Mouse (Mus musculus) lung, embryonic 15.5 days (tissue): ENCODE results near the gene Mgat4e. TPM values are rescaled to one million over a fixed set of nuclear protein-coding genes. Genes with fewer than 3 reads are reported as not detected.
"Not testable (repeated sequence)": the region's sequence is repeated elsewhere in the genome, so short reads cannot be mapped to it uniquely, and the experiment has no call there.

ENCODE experiments used
- ATAC-seq: fragments of 200-750 bp; cut with Nextera tagmentation; 2 replicates; pipeline ENCODE4 v1.8.0; 2017; ENCODE audit warnings: moderate number of reproducible peaks, borderline replicate concordance; ENCODE audit not compliant: low FRiP score, low TSS enrichment; ENCODE audit errors: extremely low read depth
- H3K27ac ChIP-seq: fragments of 300-500 bp; sonication (generic); 2 replicates; pipeline ENCODE4 v1.5.1; 2015; ENCODE audit warnings: moderate library complexity, mild to moderate bottlenecking, inconsistent platforms
- H3K27me3 ChIP-seq: fragments of 300-500 bp; sonication (generic); 2 replicates; pipeline ENCODE4 v1.6.1; 2015; ENCODE audit warnings: inconsistent platforms
- H3K36me3 ChIP-seq: fragments of 300-500 bp; sonication (generic); 2 replicates; pipeline ENCODE4 v1.6.1; 2015; ENCODE audit warnings: inconsistent platforms
- H3K4me1 ChIP-seq: fragments of 300-500 bp; sonication (generic); 2 replicates; pipeline ENCODE4 v1.6.1; 2015; ENCODE audit warnings: inconsistent platforms
- H3K4me2 ChIP-seq: fragments of 300-500 bp; sonication (generic); 2 replicates; pipeline ENCODE4 v1.6.1; 2015; ENCODE audit warnings: inconsistent platforms, mild to moderate bottlenecking, moderate library complexity
- H3K4me3 ChIP-seq: fragments of 300-500 bp; sonication (generic); 2 replicates; pipeline ENCODE4 v1.5.1; 2015; ENCODE audit warnings: mild to moderate bottlenecking, inconsistent platforms
- H3K9ac ChIP-seq: fragments of 300-500 bp; sonication (generic); 2 replicates; pipeline ENCODE4 v1.6.1; 2015; ENCODE audit warnings: inconsistent platforms
- H3K9me3 ChIP-seq: fragments of 300-500 bp; sonication (generic); 2 replicates; pipeline ENCODE4 v1.6.1; 2016; ENCODE audit warnings: inconsistent platforms
- WGBS: fragments of 180-500 bp; shearing (Covaris S2); methylation state at CpG from one replicate; pipeline ENCODE4 v1.1.7; 2015; 5-methylcytosine and 5-hydroxymethylcytosine counted together
- polyA plus RNA-seq: library from polyadenylated mRNA; unstranded; fragments of >200 nt; fragmentation: Nextera tagmentation; extraction: Ambion mirVana; gene quantifications from 2 replicates; pipeline ENCODE4 v1.2.1, GENCODE M21; 2015

The Mgat4e gene
- polyA plus RNA-seq, 1 experiment from 2014 or later = not detected

GRCm38 (mm10) chr1:134555240-134555870, 5.9 kb upstream of the Mgat4e start:
- H3K36me3 ChIP-seq = no peaks in the 10 kb centered on the region
- H3K4me1 ChIP-seq = peaks cover 29% of the 10 kb centered on the region; the same call in 1 of the 2 replicates
- H3K4me2 ChIP-seq = peak overlapping the region; percentile 94
- peak overlapping the region; percentile 95 for H3K27ac ChIP-seq
- ATAC-seq = 0 out of 2 replicates have a peak, but pooled peaks have one; percentile 24
- H3K27me3 ChIP-seq = no peaks in the 10 kb centered on the region
- 18% methylated on average over 13 of the region's 13 CpGs for WGBS
- H3K9ac ChIP-seq = no peak overlapping the region
- peak overlapping the region; percentile 70; the same call in 1 of the 2 replicates for H3K4me3 ChIP-seq
- no peaks in the 10 kb centered on the region for H3K9me3 ChIP-seq

DNA sequence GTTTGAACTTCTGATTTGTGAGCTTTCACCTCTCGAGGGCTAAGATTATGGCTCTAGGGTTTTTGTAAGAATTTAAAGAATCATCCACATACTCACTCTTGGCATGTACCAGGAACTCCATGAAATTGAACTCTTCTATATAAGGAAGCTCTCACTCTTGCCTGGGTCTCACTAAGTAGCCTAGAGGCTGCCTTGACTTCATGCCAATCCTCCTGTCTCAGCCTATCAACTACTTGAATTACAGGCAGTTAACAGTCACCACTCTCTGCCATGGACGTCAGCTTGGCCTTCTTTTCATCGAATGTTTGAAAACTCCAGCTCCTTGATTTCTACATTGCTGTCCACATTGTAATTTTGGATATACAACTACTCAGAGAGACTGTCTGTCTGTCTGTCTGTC, 2.9 kb upstream of the Mgat4e start:
- Histone ChIP-seq H3K36me3 (no peaks in the 10 kb centered on the region), H3K4me3 (no peak overlapping the region), H3K4me2 (no peak overlapping the region), H3K4me1 (peaks cover 26% of the 10 kb centered on the region; the same call in 1 of the 2 replicates), H3K9ac (no peak overlapping the region), H3K27me3 (no peaks in the 10 kb centered on the region), H3K27ac (no peak overlapping the region), H3K9me3 (no peaks in the 10 kb centered on the region)
- no peak for ATAC-seq
- WGBS = 44% methylated on average over 3 of the region's 3 CpGs

- Histone ChIP-seq H3K4me2 (no peak overlapping the region), H3K4me1 (peaks cover 22% of the 10 kb centered on the region; the same call in 1 of the 2 replicates), H3K4me3 (no peak overlapping the region), H3K9me3 (no peaks in the 10 kb centered on the region), H3K27ac (no peak overlapping the region), H3K9ac (no peak overlapping the region), H3K36me3 (no peaks in the 10 kb centered on the region), H3K27me3 (no peaks in the 10 kb centered on the region)
- no peak for ATAC-seq
- 72% methylated on average over 3 of the region's 3 CpGs for WGBS
Measured at GRCm38 (mm10) chr1:134551869-134552268, 2.4 kb upstream of the Mgat4e start.

- Histone ChIP-seq H3K27ac (no peak overlapping the region), H3K4me1 (no peaks in the 10 kb centered on the region), H3K36me3 (no peaks in the 10 kb centered on the region), H3K9me3 (no peaks in the 10 kb centered on the region), H3K27me3 (no peaks in the 10 kb centered on the region), H3K9ac (no peak overlapping the region), H3K4me2 (no peak overlapping the region), H3K4me3 (no peak overlapping the region)
- no peak for ATAC-seq
- WGBS = 56% methylated on average over 4 of the region's 4 CpGs
Measured at GRCm38 (mm10) chr1:134548231-134548630, 1.3 kb downstream of the Mgat4e start.

DNA sequence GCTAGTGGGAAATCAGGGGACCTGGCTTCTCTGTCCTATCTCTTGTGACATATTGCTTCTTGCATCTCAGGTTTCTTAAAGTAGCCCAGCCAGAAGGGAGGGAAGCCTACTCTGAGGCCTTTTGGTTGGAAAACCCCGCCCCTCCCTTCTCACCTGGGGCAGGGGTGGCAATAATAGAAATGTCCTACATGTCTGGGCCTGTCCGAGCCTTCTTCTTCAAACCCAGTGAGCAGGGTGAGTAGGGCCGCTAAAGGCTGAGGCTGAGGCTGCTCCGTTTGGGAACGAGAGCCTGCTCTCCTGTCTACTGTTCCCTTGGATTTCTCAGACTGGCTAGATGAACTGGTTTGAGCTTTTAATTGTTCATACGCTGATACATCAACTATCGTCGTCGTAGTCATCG, 8.9 kb downstream of the Mgat4e start:
- WGBS = 88% methylated on average over 10 of the region's 10 CpGs
- no peaks in the 10 kb centered on the region for H3K36me3 ChIP-seq
- no peak overlapping the region for H3K27ac ChIP-seq
- no peak for ATAC-seq
- no peaks in the 10 kb centered on the region for H3K4me1 ChIP-seq
- H3K4me3 ChIP-seq = no peak overlapping the region
- H3K27me3 ChIP-seq = no peaks in the 10 kb centered on the region
- H3K9me3 ChIP-seq = no peaks in the 10 kb centered on the region
- H3K4me2 ChIP-seq = no peak overlapping the region
- no peak overlapping the region for H3K9ac ChIP-seq

- H3K4me1 ChIP-seq = no peaks in the 10 kb centered on the region
- no peaks in the 10 kb centered on the region for H3K27me3 ChIP-seq
- H3K9me3 ChIP-seq = no peaks in the 10 kb centered on the region
- no peak overlapping the region for H3K27ac ChIP-seq
- no peaks in the 10 kb centered on the region for H3K36me3 ChIP-seq
- ATAC-seq = no peak
- H3K4me3 ChIP-seq = no peak overlapping the region
- no peak overlapping the region for H3K4me2 ChIP-seq
- 70% methylated on average over 3 of the region's 3 CpGs for WGBS
- H3K9ac ChIP-seq = no peak overlapping the region
Measured at GRCm38 (mm10) chr1:134535513-134535912, 14.0 kb downstream of the Mgat4e start.

DNA sequence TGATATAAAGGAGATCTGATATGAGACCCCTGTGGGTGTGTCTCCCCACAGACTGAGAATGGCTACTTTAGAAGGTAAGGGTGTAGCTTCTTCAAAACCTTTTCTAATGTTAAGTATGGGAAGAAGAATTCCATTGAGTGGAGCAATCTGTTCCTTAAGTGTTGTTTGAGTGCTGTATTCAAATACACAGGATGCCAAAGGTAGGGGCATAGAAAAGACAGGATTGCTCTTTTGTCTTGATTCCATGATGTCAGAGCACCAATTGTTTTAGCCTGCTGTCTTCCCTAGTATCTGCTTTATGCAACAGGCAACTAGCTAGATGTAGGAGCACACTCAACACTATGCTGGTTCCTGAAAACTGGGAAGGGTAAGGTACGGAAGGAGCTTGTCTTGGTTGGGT, 14.4 kb downstream of the Mgat4e start:
- no peaks in the 10 kb centered on the region for H3K36me3 ChIP-seq
- no peak overlapping the region for H3K9ac ChIP-seq
- no peaks in the 10 kb centered on the region for H3K9me3 ChIP-seq
- no peak overlapping the region for H3K27ac ChIP-seq
- no peaks in the 10 kb centered on the region for H3K27me3 ChIP-seq
- WGBS = 97% methylated on average over 1 of the region's 1 CpGs
- H3K4me3 ChIP-seq = no peak overlapping the region
- no peaks in the 10 kb centered on the region for H3K4me1 ChIP-seq
- no peak for ATAC-seq
- H3K4me2 ChIP-seq = no peak overlapping the region

GRCm38 (mm10) chr1:134533710-134534109, 15.8 kb downstream of the Mgat4e start:
- not testable (repeated sequence) for ATAC-seq, H3K27ac ChIP-seq, H3K4me3 ChIP-seq, H3K27me3 ChIP-seq, H3K4me2 ChIP-seq, H3K36me3 ChIP-seq, H3K9me3 ChIP-seq, H3K4me1 ChIP-seq, H3K9ac ChIP-seq
- 93% methylated on average over 10 of the region's 10 CpGs for WGBS

DNA sequence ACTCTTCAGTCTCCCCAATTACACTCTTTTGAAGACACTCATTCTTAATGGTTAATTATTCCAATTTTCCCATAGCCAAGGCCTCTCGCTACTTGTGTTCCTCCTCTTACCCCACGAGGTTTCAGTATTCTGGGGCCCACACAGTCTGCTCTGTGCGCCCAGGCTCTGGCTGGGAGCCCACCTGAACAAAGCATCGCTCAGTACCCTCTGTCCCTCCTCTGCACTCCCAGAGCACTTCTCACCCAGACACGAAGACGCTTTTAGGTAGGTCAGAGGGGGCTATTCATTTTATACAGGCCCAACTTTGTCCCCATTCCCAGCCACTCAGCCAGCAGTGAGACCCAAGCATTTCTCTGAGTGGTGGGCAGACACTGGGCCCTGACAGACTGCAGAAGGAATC, 18.9 kb downstream of the Mgat4e start:
- Histone ChIP-seq H3K4me1 (no peaks in the 10 kb centered on the region), H3K9me3 (no peaks in the 10 kb centered on the region), H3K27me3 (no peaks in the 10 kb centered on the region), H3K4me3 (no peak overlapping the region), H3K4me2 (no peak overlapping the region), H3K9ac (no peak overlapping the region), H3K36me3 (no peaks in the 10 kb centered on the region), H3K27ac (no peak overlapping the region)
- WGBS = 78% methylated on average over 6 of the region's 6 CpGs
- no peak for ATAC-seq

DNA sequence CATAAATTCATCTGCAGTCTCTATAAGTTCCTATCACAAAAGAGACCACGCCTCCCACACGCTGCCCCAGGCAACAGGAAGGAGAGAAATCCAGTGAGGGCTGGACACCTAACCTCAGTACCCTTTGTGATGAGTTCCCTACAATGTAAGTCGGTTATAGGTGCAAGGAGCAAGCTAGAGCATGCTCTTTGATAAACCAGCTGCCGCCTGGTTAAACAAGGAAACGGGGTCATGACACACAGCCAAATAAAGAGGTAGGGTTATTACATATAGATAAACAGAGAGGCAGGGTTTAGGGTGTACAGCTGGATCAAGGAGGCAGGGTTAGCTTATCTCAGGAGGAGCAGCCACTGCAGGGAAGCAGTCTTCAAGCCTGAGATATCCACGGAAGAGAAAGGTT, 22.7 kb downstream of the Mgat4e start:
- no peak overlapping the region for H3K4me2 ChIP-seq
- no peaks in the 10 kb centered on the region for H3K36me3 ChIP-seq
- H3K4me3 ChIP-seq = no peak overlapping the region
- no peak for ATAC-seq
- 46% methylated on average over 6 of the region's 6 CpGs for WGBS
- H3K27me3 ChIP-seq = no peaks in the 10 kb centered on the region
- no peak overlapping the region for H3K27ac ChIP-seq
- H3K9ac ChIP-seq = no peak overlapping the region
- no peaks in the 10 kb centered on the region for H3K4me1 ChIP-seq
- no peaks in the 10 kb centered on the region for H3K9me3 ChIP-seq

- H3K9me3 ChIP-seq = no peaks in the 10 kb centered on the region
- no peaks in the 10 kb centered on the region for H3K36me3 ChIP-seq
- no peak overlapping the region for H3K4me2 ChIP-seq
- ATAC-seq = no peak
- H3K4me1 ChIP-seq = no peaks in the 10 kb centered on the region
- 86% methylated on average over 1 of the region's 1 CpGs for WGBS
- H3K9ac ChIP-seq = no peak overlapping the region
- H3K4me3 ChIP-seq = no peak overlapping the region
- H3K27me3 ChIP-seq = no peaks in the 10 kb centered on the region
- no peak overlapping the region for H3K27ac ChIP-seq
Measured at GRCm38 (mm10) chr1:134525015-134525414, 24.5 kb downstream of the Mgat4e start.

DNA sequence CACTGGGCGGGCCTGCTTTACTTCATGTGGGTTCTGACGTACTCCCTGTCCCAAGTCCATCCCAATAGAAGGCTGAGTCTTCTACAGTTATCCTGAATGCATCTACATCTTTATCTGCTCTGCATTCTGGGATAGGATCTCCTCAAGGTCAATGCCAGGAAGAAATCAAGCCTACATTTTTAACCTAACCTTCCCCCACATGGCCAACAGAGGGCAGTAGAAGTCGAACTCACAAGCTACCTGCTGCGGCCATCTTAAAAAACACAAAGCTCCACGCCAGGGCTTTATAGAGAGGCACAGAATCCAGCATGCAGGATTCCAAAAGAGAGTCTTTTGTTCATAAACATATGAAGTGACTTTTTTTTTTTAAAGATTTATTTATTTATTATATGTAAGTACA, 25.1 kb downstream of the Mgat4e start:
- Histone ChIP-seq H3K4me3 (no peak overlapping the region), H3K4me1 (no peaks in the 10 kb centered on the region), H3K4me2 (no peak overlapping the region), H3K9ac (no peak overlapping the region), H3K36me3 (no peaks in the 10 kb centered on the region), H3K27ac (no peak overlapping the region), H3K27me3 (no peaks in the 10 kb centered on the region), H3K9me3 (no peaks in the 10 kb centered on the region)
- no peak for ATAC-seq
- 70% methylated on average over 5 of the region's 5 CpGs for WGBS

GRCm38 (mm10) chr1:134522325-134522724, 27.2 kb downstream of the Mgat4e start:
- H3K36me3 ChIP-seq = no peaks in the 10 kb centered on the region
- no peak overlapping the region for H3K27ac ChIP-seq
- H3K4me1 ChIP-seq = 0 out of 2 replicates have a peak, but pooled peaks cover 2% of the 10 kb centered on the region
- H3K9me3 ChIP-seq = no peaks in the 10 kb centered on the region
- H3K4me3 ChIP-seq = no peak overlapping the region
- H3K9ac ChIP-seq = no peak overlapping the region
- no peak overlapping the region for H3K4me2 ChIP-seq
- no peaks in the 10 kb centered on the region for H3K27me3 ChIP-seq
- ATAC-seq = no peak
- WGBS = 39% methylated on average over 2 of the region's 2 CpGs
